Mouse (Mus musculus) spleen, adult 2 months (tissue): ENCODE data around the gene Bola1. TPM values are rescaled to one million over a fixed set of nuclear protein-coding genes. Genes with fewer than 3 reads are reported as not detected.
A peak's percentile ranks its signal among the peaks of the same experiment; 100 is the strongest.

Experiments
- DNase-seq, 2 experiments: peaks; one replicate each; pipeline versions ENCODE4 v3.0.0 to v3.0.0-alpha.2; 2012 to 2021; ENCODE audit warnings: low spot score in 2 of 2, low read depth in 1 of 2
- H3K27ac ChIP-seq: fragments of 200-500 bp; 2 replicates; pipeline ENCODE4 v1.5.1; 2012; ENCODE audit warnings: low read length, inconsistent platforms; ENCODE audit not compliant: insufficient read depth
- H3K27me3 ChIP-seq: fragments of 200-500 bp; 2 replicates; pipeline ENCODE4 v1.6.1; 2012; ENCODE audit warnings: mild to moderate bottlenecking, moderate library complexity, low read length, inconsistent platforms; ENCODE audit not compliant: control insufficient read depth, insufficient read depth
- H3K36me3 ChIP-seq: fragments of 200-500 bp; 2 replicates; pipeline ENCODE4 v1.6.1; 2012; ENCODE audit warnings: mild to moderate bottlenecking, low read length, inconsistent platforms; ENCODE audit not compliant: control insufficient read depth, insufficient read depth
- H3K4me1 ChIP-seq: fragments of 200-500 bp; 2 replicates; pipeline ENCODE4 v1.6.1; 2011; ENCODE audit warnings: inconsistent platforms; ENCODE audit not compliant: control insufficient read depth, insufficient read depth, insufficient read length
- H3K4me3 ChIP-seq: fragments of 200-500 bp; 2 replicates; pipeline ENCODE4 v1.5.1; 2011; ENCODE audit warnings: mild to moderate bottlenecking, inconsistent platforms; ENCODE audit not compliant: insufficient read depth, insufficient read length; ENCODE audit errors: extremely low read depth
- CTCF ChIP-seq: fragments of 200-500 bp; IDR thresholded peaks from 2 replicates; pipeline ENCODE4 v1.5.1; 2011; ENCODE audit warnings: mild to moderate bottlenecking, inconsistent platforms; ENCODE audit not compliant: insufficient read depth, insufficient read length, insufficient replicate concordance; ENCODE audit errors: extremely low read depth
- POLR2A ChIP-seq: fragments of 200-500 bp; IDR thresholded peaks from 2 replicates; pipeline ENCODE4 v1.6.1; 2011; ENCODE audit warnings: low read depth, low read length, inconsistent platforms
- WGBS: fragments of 180-500 bp; shearing (Covaris S2); methylation state at CpG from one replicate; pipeline ENCODE4 v1.1.7; 2018; 5-methylcytosine and 5-hydroxymethylcytosine counted together
- polyA plus RNA-seq: library from polyadenylated mRNA; depleted of rRNA; stranded (reverse); fragments of >200 nt; gene quantifications from 2 replicates; pipeline ENCODE4 v1.2.3, GENCODE M21; 2012

Bola1 gene
- polyA plus RNA-seq, 1 experiment: 24.6 TPM

- H3K4me1 ChIP-seq: no peaks in the 10 kb centered on the region; the same call in 1 of the 2 replicates
- 62% methylated on average over 5 of the region's 5 CpGs for WGBS
- H3K4me3 ChIP-seq: no peak overlapping the region
- H3K27ac ChIP-seq: no peak overlapping the region
- H3K27me3 ChIP-seq: no peaks in the 10 kb centered on the region
- DNase-seq: no peak
- no peaks in the 10 kb centered on the region for H3K36me3 ChIP-seq
- TF ChIP-seq CTCF: no peak
- TF ChIP-seq POLR2A: no peak
Observed at GRCm38 (mm10) chr3:96255926-96256593, 36.6 kb upstream of the Bola1 start.

- Histone ChIP-seq H3K27me3 (no peaks in the 10 kb centered on the region), H3K4me1 (no peaks in the 10 kb centered on the region; the same call in 1 of the 2 replicates), H3K4me3 (no peak overlapping the region), H3K36me3 (no peaks in the 10 kb centered on the region), H3K27ac (no peak overlapping the region)
- TF ChIP-seq POLR2A (no peak), CTCF (no peak)
- no peak for DNase-seq
- 85% methylated on average over 10 of the region's 10 CpGs for WGBS
Observed at GRCm38 (mm10) chr3:96254683-96255355, 35.3 kb upstream of the Bola1 start.

- WGBS: 34% methylated on average over 3 of the region's 3 CpGs
- Histone ChIP-seq H3K27ac (peak overlapping the region; percentile 73; the same call in 1 of the 2 replicates), H3K4me3 (no peak overlapping the region), H3K4me1 (no peaks in the 10 kb centered on the region; the same call in 1 of the 2 replicates), H3K36me3 (no peaks in the 10 kb centered on the region), H3K27me3 (no peaks in the 10 kb centered on the region)
- DNase-seq: no peak
- TF ChIP-seq POLR2A: no peak
- TF ChIP-seq CTCF: no peak
Observed at GRCm38 (mm10) chr3:96251787-96252186, 32.3 kb upstream of the Bola1 start.

- Histone ChIP-seq H3K4me1 (no peaks in the 10 kb centered on the region), H3K36me3 (no peaks in the 10 kb centered on the region), H3K4me3 (no peak overlapping the region), H3K27me3 (no peaks in the 10 kb centered on the region), H3K27ac (peak overlapping the region; percentile 43)
- no peak for DNase-seq
- TF ChIP-seq CTCF: no peak
- TF ChIP-seq POLR2A: no peak
- WGBS: 72% methylated on average over 3 of the region's 3 CpGs
Observed at GRCm38 (mm10) chr3:96250890-96251289, 31.4 kb upstream of the Bola1 start.

GRCm38 (mm10) chr3:96249034-96249345 is 29.5 kb upstream of the Bola1 start:
- H3K4me3 ChIP-seq: no peak overlapping the region

GRCm38 (mm10) chr3:96248141-96249033 is 28.9 kb upstream of the Bola1 start:
- H3K4me1 ChIP-seq: peaks cover 7% of the 10 kb centered on the region; the same call in 1 of the 2 replicates
- DNase-seq: no peak
- no peak for TF ChIP-seq POLR2A
- no peak for TF ChIP-seq CTCF
- H3K27me3 ChIP-seq: no peaks in the 10 kb centered on the region
- no peak overlapping the region for H3K27ac ChIP-seq
- no peaks in the 10 kb centered on the region for H3K36me3 ChIP-seq
- WGBS: 68% methylated on average over 6 of the region's 6 CpGs
- H3K4me3 ChIP-seq: no peak overlapping the region; the same call in 1 of the 2 replicates

More at GRCm38 (mm10) chr3:96249034-96249345, 29.5 kb upstream of the Bola1 start:
- Histone ChIP-seq H3K27ac (no peak overlapping the region), H3K27me3 (no peaks in the 10 kb centered on the region), H3K36me3 (no peaks in the 10 kb centered on the region), H3K4me1 (peaks cover 4% of the 10 kb centered on the region; the same call in 1 of the 2 replicates)
- TF ChIP-seq POLR2A (no peak), CTCF (no peak)
- WGBS: 88% methylated on average over 4 of the region's 4 CpGs
- DNase-seq: no peak
